Mouse (Mus musculus): Measurements from ENCODE around the gene Mast4. TPM values are rescaled to one million over a fixed set of nuclear protein-coding genes. Genes with fewer than 3 reads are reported as not detected.

Mast4 gene
- total and polyA plus RNA-seq, 2 experiments: 0.83 to 5.3 TPM

- no peak for DNase-seq (ENCODE audit: extremely low read depth, low read depth, low spot score)
- Histone ChIP-seq H3K27ac (replicated peaks; ENCODE audit: insufficient read depth, low read depth, low read length) (no peak overlapping the region), H3K79me2 (ENCODE audit: control insufficient read depth, insufficient read depth, low read length) (no peaks in the 10 kb centered on the region), H3K4me3 (ENCODE audit: insufficient read depth, low read depth, low read length) (no peak overlapping the region), H3K4me1 (ENCODE audit: control insufficient read depth, insufficient read depth, low read length) (no peaks in the 10 kb centered on the region), H3K27me3 (ENCODE audit: control insufficient read depth, insufficient read depth, low read length) (no peaks in the 10 kb centered on the region), H3K36me3 (ENCODE audit: control insufficient read depth, insufficient read depth, low read length) (no peaks in the 10 kb centered on the region), H3K9ac (ENCODE audit: low read depth, low read length) (no peak overlapping the region)
- TF ChIP-seq CTCF (IDR thresholded peaks at IDR 0.05; ENCODE audit: low read depth, low read length) (no peak), POLR2A (IDR thresholded peaks at IDR 0.05; ENCODE audit: extremely low read depth, insufficient read depth, low read length) (no peak)
- WGBS: 79% methylated on average over 3 of the region's 3 CpGs
Observed at GRCm38 (mm10) chr13:103071783-103072182, 262.5 kb downstream of the Mast4 start.

GRCm38 (mm10) chr13:103067581-103068166 lies 266.6 kb downstream of the Mast4 start:
- no peaks in the 10 kb centered on the region for H3K27me3 ChIP-seq (ENCODE audit: control insufficient read depth, insufficient read depth, low read length)
- WGBS: 56% methylated on average over 7 of the region's 7 CpGs
- DNase-seq (ENCODE audit: extremely low read depth, low read depth, low spot score): no peak

GRCm38 (mm10) chr13:103065437-103065836 lies 268.9 kb downstream of the Mast4 start:
- WGBS: 64% methylated on average over 7 of the region's 7 CpGs
- no peak for DNase-seq (ENCODE audit: extremely low read depth, low read depth, low spot score)
- H3K27me3 ChIP-seq (ENCODE audit: control insufficient read depth, insufficient read depth, low read length): no peaks in the 10 kb centered on the region

More at GRCm38 (mm10) chr13:103067581-103068166, 266.6 kb downstream of the Mast4 start:
- no peak overlapping the region for H3K27ac ChIP-seq (replicated peaks; ENCODE audit: insufficient read depth, low read depth, low read length)
- H3K4me3 ChIP-seq (ENCODE audit: insufficient read depth, low read depth, low read length): no peak overlapping the region
- no peaks in the 10 kb centered on the region for H3K4me1 ChIP-seq (ENCODE audit: control insufficient read depth, insufficient read depth, low read length)
- no peak overlapping the region for H3K9ac ChIP-seq (ENCODE audit: low read depth, low read length)
- TF ChIP-seq POLR2A (IDR thresholded peaks at IDR 0.05; ENCODE audit: extremely low read depth, insufficient read depth, low read length) (no peak), CTCF (IDR thresholded peaks at IDR 0.05; ENCODE audit: low read depth, low read length) (no peak)
- H3K36me3 ChIP-seq (ENCODE audit: control insufficient read depth, insufficient read depth, low read length): no peaks in the 10 kb centered on the region
- H3K79me2 ChIP-seq (ENCODE audit: control insufficient read depth, insufficient read depth, low read length): no peaks in the 10 kb centered on the region

GRCm38 (mm10) chr13:103061680-103062079 lies 272.6 kb downstream of the Mast4 start:
- Histone ChIP-seq H3K4me1 (ENCODE audit: control insufficient read depth, insufficient read depth, low read length) (no peaks in the 10 kb centered on the region), H3K79me2 (ENCODE audit: control insufficient read depth, insufficient read depth, low read length) (no peaks in the 10 kb centered on the region), H3K4me3 (ENCODE audit: insufficient read depth, low read depth, low read length) (no peak overlapping the region), H3K27ac (replicated peaks; ENCODE audit: insufficient read depth, low read depth, low read length) (no peak overlapping the region), H3K27me3 (ENCODE audit: control insufficient read depth, insufficient read depth, low read length) (no peaks in the 10 kb centered on the region), H3K9ac (ENCODE audit: low read depth, low read length) (no peak overlapping the region), H3K36me3 (ENCODE audit: control insufficient read depth, insufficient read depth, low read length) (no peaks in the 10 kb centered on the region)
- TF ChIP-seq CTCF (IDR thresholded peaks at IDR 0.05; ENCODE audit: low read depth, low read length): no peak
- TF ChIP-seq POLR2A (IDR thresholded peaks at IDR 0.05; ENCODE audit: extremely low read depth, insufficient read depth, low read length): no peak
- WGBS: 68% methylated on average over 2 of the region's 2 CpGs
- DNase-seq (ENCODE audit: extremely low read depth, low read depth, low spot score): no peak

More at GRCm38 (mm10) chr13:103065437-103065836, 268.9 kb downstream of the Mast4 start:
- H3K9ac ChIP-seq (ENCODE audit: low read depth, low read length): no peak overlapping the region
- H3K4me3 ChIP-seq (ENCODE audit: insufficient read depth, low read depth, low read length): no peak overlapping the region
- no peaks in the 10 kb centered on the region for H3K79me2 ChIP-seq (ENCODE audit: control insufficient read depth, insufficient read depth, low read length)
- TF ChIP-seq POLR2A (IDR thresholded peaks at IDR 0.05; ENCODE audit: extremely low read depth, insufficient read depth, low read length): no peak
- no peak for TF ChIP-seq CTCF (IDR thresholded peaks at IDR 0.05; ENCODE audit: low read depth, low read length)
- H3K27ac ChIP-seq (replicated peaks; ENCODE audit: insufficient read depth, low read depth, low read length): no peak overlapping the region
- no peaks in the 10 kb centered on the region for H3K4me1 ChIP-seq (ENCODE audit: control insufficient read depth, insufficient read depth, low read length)
- H3K36me3 ChIP-seq (ENCODE audit: control insufficient read depth, insufficient read depth, low read length): no peaks in the 10 kb centered on the region

GRCm38 (mm10) chr13:103059995-103060652 lies 274.2 kb downstream of the Mast4 start:
- DNase-seq (ENCODE audit: extremely low read depth, low read depth, low spot score): no peak
- no peak overlapping the region for H3K9ac ChIP-seq (ENCODE audit: low read depth, low read length)
- WGBS: 86% methylated on average over 11 of the region's 11 CpGs

GRCm38 (mm10) chr13:103056451-103056850 lies 277.8 kb downstream of the Mast4 start:
- no peak overlapping the region for H3K27ac ChIP-seq (replicated peaks; ENCODE audit: insufficient read depth, low read depth, low read length)
- DNase-seq (ENCODE audit: extremely low read depth, low read depth, low spot score): no peak
- H3K79me2 ChIP-seq (ENCODE audit: control insufficient read depth, insufficient read depth, low read length): no peaks in the 10 kb centered on the region
- no peak overlapping the region for H3K9ac ChIP-seq (ENCODE audit: low read depth, low read length)
- 79% methylated on average over 10 of the region's 10 CpGs for WGBS
- TF ChIP-seq POLR2A (IDR thresholded peaks at IDR 0.05; ENCODE audit: extremely low read depth, insufficient read depth, low read length) (no peak), CTCF (IDR thresholded peaks at IDR 0.05; ENCODE audit: low read depth, low read length) (no peak)
- H3K4me3 ChIP-seq (ENCODE audit: insufficient read depth, low read depth, low read length): no peak overlapping the region
- no peaks in the 10 kb centered on the region for H3K36me3 ChIP-seq (ENCODE audit: control insufficient read depth, insufficient read depth, low read length)
- H3K27me3 ChIP-seq (ENCODE audit: control insufficient read depth, insufficient read depth, low read length): no peaks in the 10 kb centered on the region
- H3K4me1 ChIP-seq (ENCODE audit: control insufficient read depth, insufficient read depth, low read length): no peaks in the 10 kb centered on the region

More at GRCm38 (mm10) chr13:103059995-103060652, 274.2 kb downstream of the Mast4 start:
- no peak for TF ChIP-seq CTCF (IDR thresholded peaks at IDR 0.05; ENCODE audit: low read depth, low read length)
- no peak for TF ChIP-seq POLR2A (IDR thresholded peaks at IDR 0.05; ENCODE audit: extremely low read depth, insufficient read depth, low read length)
- no peaks in the 10 kb centered on the region for H3K27me3 ChIP-seq (ENCODE audit: control insufficient read depth, insufficient read depth, low read length)
- H3K27ac ChIP-seq (replicated peaks; ENCODE audit: insufficient read depth, low read depth, low read length): no peak overlapping the region
- no peaks in the 10 kb centered on the region for H3K4me1 ChIP-seq (ENCODE audit: control insufficient read depth, insufficient read depth, low read length)
- H3K79me2 ChIP-seq (ENCODE audit: control insufficient read depth, insufficient read depth, low read length): no peaks in the 10 kb centered on the region
- no peaks in the 10 kb centered on the region for H3K36me3 ChIP-seq (ENCODE audit: control insufficient read depth, insufficient read depth, low read length)
- no peak overlapping the region for H3K4me3 ChIP-seq (ENCODE audit: insufficient read depth, low read depth, low read length)
